Mouse (Mus musculus): ENCODE data around the gene Serpina1e.

- TF ChIP-seq CTCF (IDR thresholded peaks at IDR 0.05; ENCODE audit: extremely low read depth, insufficient read depth, insufficient read length, insufficient replicate concordance) (no peak), POLR2A (IDR thresholded peaks at IDR 0.05; ENCODE audit: low read depth, low read length) (no peak)
Observed at GRCm38 (mm10) chr12:103989514-103989767, 30.7 kb upstream of the Serpina1e start.

Measured in spleen, adult 2 months (tissue).